Mouse (Mus musculus): ENCODE results near the gene Mesd. TPM values are rescaled to one million over a fixed set of nuclear protein-coding genes. Genes with fewer than 3 reads are reported as not detected.
"Not testable (repeated sequence)": the region's sequence is repeated elsewhere in the genome, so short reads cannot be mapped to it uniquely, and the experiment has no call there.

The Mesd gene
- polyA plus RNA-seq, 1 experiment from 2014 or later = 97.9 TPM

- TF ChIP-seq EP300 (IDR thresholded peaks at IDR 0.05) (peak; percentile 53; the same call in 1 of the 2 replicates), CTCF (IDR thresholded peaks at IDR 0.05) (no peak)
- ATAC-seq = no peak
- H3K36me3 ChIP-seq (ENCODE audit: insufficient read depth, low read length) = no peaks in the 10 kb centered on the region
- peak; percentile 48 for DNase-seq (ENCODE audit: low spot score)
- peaks cover 18% of the 10 kb centered on the region for H3K4me1 ChIP-seq (ENCODE audit: insufficient read depth, low read depth, low read length)
- H3K4me3 ChIP-seq (ENCODE audit: low read depth, low read length) = peak overlapping the region; percentile 67
- no peaks in the 10 kb centered on the region for H3K27me3 ChIP-seq (replicated peaks; ENCODE audit: insufficient read depth, low read length)
- H3K9ac ChIP-seq (replicated peaks; ENCODE audit: low read depth) = peak overlapping the region; percentile 70; the same call in 1 of the 2 replicates
- peak overlapping the region; percentile 98 for H3K27ac ChIP-seq (ENCODE audit: low read length)
- no peaks in the 10 kb centered on the region for H3K9me3 ChIP-seq (ENCODE audit: low read length)
- 23% methylated on average over 6 of the region's 6 CpGs for WGBS
- H3K4me2 ChIP-seq (replicated peaks; ENCODE audit: low read depth, low read length) = peak overlapping the region; percentile 94
These were observed 761 bp downstream of the Mesd start for GRCm38 (mm10) chr7:83884921-83885532.

GRCm38 (mm10) chr7:83885835-83886234 lies 1.6 kb downstream of the Mesd start:
- Histone ChIP-seq H3K27me3 (replicated peaks; ENCODE audit: insufficient read depth, low read length) (no peaks in the 10 kb centered on the region), H3K4me3 (ENCODE audit: low read depth, low read length) (no peak overlapping the region), H3K4me1 (ENCODE audit: insufficient read depth, low read depth, low read length) (peaks cover 18% of the 10 kb centered on the region), H3K9me3 (ENCODE audit: low read length) (no peaks in the 10 kb centered on the region), H3K27ac (ENCODE audit: low read length) (peak overlapping the region; percentile 98), H3K36me3 (ENCODE audit: insufficient read depth, low read length) (no peaks in the 10 kb centered on the region), H3K4me2 (replicated peaks; ENCODE audit: low read depth, low read length) (no peak overlapping the region), H3K9ac (replicated peaks; ENCODE audit: low read depth) (no peak overlapping the region)
- 37% methylated on average over 4 of the region's 4 CpGs for WGBS
- DNase-seq (ENCODE audit: low spot score) (no peak), ATAC-seq (no peak)
- no peak for TF ChIP-seq CTCF (IDR thresholded peaks at IDR 0.05)
- TF ChIP-seq EP300 (IDR thresholded peaks at IDR 0.05) = peak; percentile 68

GRCm38 (mm10) chr7:83886366-83887129 lies 2.3 kb downstream of the Mesd start:
- Histone ChIP-seq H3K4me2 (replicated peaks; ENCODE audit: low read depth, low read length) (no peak overlapping the region), H3K4me1 (ENCODE audit: insufficient read depth, low read depth, low read length) (peaks cover 18% of the 10 kb centered on the region), H3K27ac (ENCODE audit: low read length) (no peak overlapping the region), H3K27me3 (replicated peaks; ENCODE audit: insufficient read depth, low read length) (no peaks in the 10 kb centered on the region), H3K9me3 (ENCODE audit: low read length) (no peaks in the 10 kb centered on the region), H3K36me3 (ENCODE audit: insufficient read depth, low read length) (no peaks in the 10 kb centered on the region), H3K9ac (replicated peaks; ENCODE audit: low read depth) (no peak overlapping the region), H3K4me3 (ENCODE audit: low read depth, low read length) (no peak overlapping the region)
- ATAC-seq (no peak), DNase-seq (ENCODE audit: low spot score) (no peak)
- 95% methylated on average over 6 of the region's 6 CpGs for WGBS
- TF ChIP-seq CTCF (IDR thresholded peaks at IDR 0.05) (peak; percentile 75), EP300 (IDR thresholded peaks at IDR 0.05) (no peak)

GRCm38 (mm10) chr7:83889383-83889782 lies 5.1 kb downstream of the Mesd start:
- no peaks in the 10 kb centered on the region for H3K36me3 ChIP-seq (ENCODE audit: insufficient read depth, low read length)
- H3K4me1 ChIP-seq (ENCODE audit: insufficient read depth, low read depth, low read length) = peaks cover 11% of the 10 kb centered on the region; the same call in 1 of the 2 replicates
- TF ChIP-seq EP300 (IDR thresholded peaks at IDR 0.05) = no peak
- no peak for TF ChIP-seq CTCF (IDR thresholded peaks at IDR 0.05)
- H3K4me3 ChIP-seq (ENCODE audit: low read depth, low read length) = no peak overlapping the region
- no peak overlapping the region for H3K27ac ChIP-seq (ENCODE audit: low read length)
- ATAC-seq = no peak
- H3K27me3 ChIP-seq (replicated peaks; ENCODE audit: insufficient read depth, low read length) = no peaks in the 10 kb centered on the region
- no peak overlapping the region for H3K4me2 ChIP-seq (replicated peaks; ENCODE audit: low read depth, low read length)
- no peaks in the 10 kb centered on the region for H3K9me3 ChIP-seq (ENCODE audit: low read length)
- no peak overlapping the region for H3K9ac ChIP-seq (replicated peaks; ENCODE audit: low read depth)
- WGBS = 50% methylated on average over 3 of the region's 3 CpGs
- peak; percentile 56 for DNase-seq (ENCODE audit: low spot score)

- not testable (repeated sequence) for H3K9ac ChIP-seq (replicated peaks; ENCODE audit: low read depth); H3K4me2 ChIP-seq (replicated peaks; ENCODE audit: low read depth, low read length); DNase-seq (ENCODE audit: low spot score); ATAC-seq; H3K27ac ChIP-seq (ENCODE audit: low read length); H3K9me3 ChIP-seq (ENCODE audit: low read length); H3K4me3 ChIP-seq (ENCODE audit: low read depth, low read length); H3K36me3 ChIP-seq (ENCODE audit: insufficient read depth, low read length); H3K27me3 ChIP-seq (replicated peaks; ENCODE audit: insufficient read depth, low read length)
- peaks cover 11% of the 10 kb centered on the region; the same call in 1 of the 2 replicates for H3K4me1 ChIP-seq (ENCODE audit: insufficient read depth, low read depth, low read length)
- WGBS = 90% methylated on average over 5 of the region's 5 CpGs
These were observed 5.7 kb downstream of the Mesd start for GRCm38 (mm10) chr7:83889946-83890345.

GRCm38 (mm10) chr7:83891433-83892332 lies 7.4 kb downstream of the Mesd start:
- peaks cover 7% of the 10 kb centered on the region; the same call in 1 of the 2 replicates for H3K4me1 ChIP-seq (ENCODE audit: insufficient read depth, low read depth, low read length)

More at GRCm38 (mm10) chr7:83891433-83892332, 7.4 kb downstream of the Mesd start:
- Histone ChIP-seq H3K9me3 (ENCODE audit: low read length) (no peaks in the 10 kb centered on the region), H3K36me3 (ENCODE audit: insufficient read depth, low read length) (no peaks in the 10 kb centered on the region), H3K27ac (ENCODE audit: low read length) (peak overlapping the region; percentile 92), H3K9ac (replicated peaks; ENCODE audit: low read depth) (peak overlapping the region; percentile 63), H3K4me2 (replicated peaks; ENCODE audit: low read depth, low read length) (peak overlapping the region; percentile 84), H3K4me3 (ENCODE audit: low read depth, low read length) (peak overlapping the region; percentile 75), H3K27me3 (replicated peaks; ENCODE audit: insufficient read depth, low read length) (no peaks in the 10 kb centered on the region)
- ATAC-seq (peak; percentile 98), DNase-seq (ENCODE audit: low spot score) (peak; percentile 100)
- TF ChIP-seq EP300 (IDR thresholded peaks at IDR 0.05) (peak; percentile 44; the same call in 1 of the 2 replicates), CTCF (IDR thresholded peaks at IDR 0.05) (peak; percentile 60)
- 2% methylated on average over 37 of the region's 44 CpGs for WGBS

Measured in lung, postnatal 0 days (tissue).